Mouse (Mus musculus) limb, embryonic 12.5 days (tissue): ENCODE measurements around the gene Pate2. TPM values are rescaled to one million over a fixed set of nuclear protein-coding genes. Genes with fewer than 3 reads are reported as not detected.
A peak's percentile ranks its signal among the peaks of the same experiment; 100 is the strongest.

Source experiments
- ATAC-seq: fragments of 200-750 bp; cut with Nextera tagmentation; 2 replicates; pipeline ENCODE4 v1.8.0; 2017; ENCODE audit warnings: low read depth, moderate TSS enrichment; ENCODE audit not compliant: insufficient number of reproducible peaks, insufficient read depth, low FRiP score, low TSS enrichment
- H3K27ac ChIP-seq: fragments of 300-500 bp; sonication (generic); 2 replicates; pipeline ENCODE4 v1.5.1; 2016; ENCODE audit warnings: mild to moderate bottlenecking, moderate library complexity
- H3K27me3 ChIP-seq: fragments of 300-500 bp; sonication (generic); 2 replicates; pipeline ENCODE4 v1.6.1; 2016; ENCODE audit warnings: mild to moderate bottlenecking, moderate library complexity
- H3K36me3 ChIP-seq: fragments of 300-500 bp; sonication (generic); 2 replicates; pipeline ENCODE4 v1.6.1; 2016; ENCODE audit warnings: mild to moderate bottlenecking, moderate library complexity
- H3K4me1 ChIP-seq: fragments of 300-500 bp; sonication (generic); replicated peaks from 2 replicates; pipeline ENCODE4 v1.6.1; 2016
- H3K4me2 ChIP-seq: fragments of 300-500 bp; sonication (generic); 2 replicates; pipeline ENCODE4 v1.6.1; 2016; ENCODE audit warnings: mild to moderate bottlenecking, moderate library complexity
- H3K4me3 ChIP-seq: fragments of 300-500 bp; sonication (generic); replicated peaks from 2 replicates; pipeline ENCODE4 v1.5.1; 2016; ENCODE audit warnings: mild to moderate bottlenecking
- H3K9ac ChIP-seq: fragments of 300-500 bp; sonication (generic); replicated peaks from 2 replicates; pipeline ENCODE4 v1.6.1; 2016; ENCODE audit warnings: mild to moderate bottlenecking, moderate library complexity
- H3K9me3 ChIP-seq: fragments of 300-500 bp; sonication (generic); 2 replicates; pipeline ENCODE4 v1.6.1; 2016; ENCODE audit warnings: mild to moderate bottlenecking, moderate library complexity
- WGBS: fragments of 180-500 bp; shearing (Covaris S2); methylation state at CpG from one replicate; pipeline ENCODE4 v1.1.7; 2016; 5-methylcytosine and 5-hydroxymethylcytosine counted together
- polyA plus RNA-seq: library from polyadenylated mRNA; unstranded; fragments of >200 nt; fragmentation: Nextera tagmentation; extraction: Ambion mirVana; gene quantifications from 2 replicates; pipeline ENCODE4 v1.2.1, GENCODE M21; 2016

Pate2 gene
- polyA plus RNA-seq: 1.3 and 1.5 TPM in 2 replicates

GRCm38 (mm10) chr9:35569571-35570534, at the start of gene Pate2, which contains the start of gene Hyls1:
TSS of gene Pate2 (plus strand) at chr9:35570284.
TSS of gene Hyls1 (minus strand) at chr9:35570398.
- ATAC-seq: peak; percentile 97
- peaks cover 15% of the 10 kb centered on the region for H3K4me1 ChIP-seq
- whole genome bisulfite sequencing: under 1% methylated on average over 85 of the region's 86 CpGs
- H3K4me2 ChIP-seq: peak within 1 kb of the TSS; percentile 69
- H3K9me3 ChIP-seq: no peaks in the 10 kb centered on the region
- H3K4me3 ChIP-seq: peak within 1 kb of the TSS; percentile 70
- H3K27ac ChIP-seq: peak within 1 kb of the TSS; percentile 93
- H3K27me3 ChIP-seq: peaks cover 11% of the 10 kb centered on the region
- H3K36me3 ChIP-seq: peaks cover 34% of the 10 kb centered on the region
- H3K9ac ChIP-seq: peak within 1 kb of the TSS; percentile 76

GRCm38 (mm10) chr9:35520631-35521348, 49.3 kb upstream of the Pate2 start:
- Histone ChIP-seq H3K4me3 (no peak overlapping the region), H3K27me3 (no peaks in the 10 kb centered on the region), H3K4me1 (peaks cover 39% of the 10 kb centered on the region), H3K9ac (no peak overlapping the region), H3K4me2 (no peak overlapping the region), H3K27ac (no peak overlapping the region), H3K9me3 (no peaks in the 10 kb centered on the region), H3K36me3 (no peaks in the 10 kb centered on the region)
- no peak for ATAC-seq
- 72% methylated on average over 6 of the region's 6 CpGs for WGBS

- 57% methylated on average over 2 of the region's 2 CpGs for WGBS
- ATAC-seq: no peak
Measured at GRCm38 (mm10) chr9:35522241-35522640, 47.8 kb upstream of the Pate2 start.

GRCm38 (mm10) chr9:35522821-35523515, 47.1 kb upstream of the Pate2 start:
- H3K9ac ChIP-seq: no peak overlapping the region; the same call in 1 of the 2 replicates
- H3K27ac ChIP-seq: peak overlapping the region; percentile 80
- 79% methylated on average over 1 of the region's 1 CpGs for WGBS
- no peak overlapping the region for H3K4me3 ChIP-seq
- H3K27me3 ChIP-seq: no peaks in the 10 kb centered on the region
- no peaks in the 10 kb centered on the region for H3K36me3 ChIP-seq
- no peaks in the 10 kb centered on the region for H3K9me3 ChIP-seq
- H3K4me2 ChIP-seq: 0 out of 2 replicates have a peak overlapping the region, but pooled peaks have one; percentile 32
- peaks cover 40% of the 10 kb centered on the region for H3K4me1 ChIP-seq
- no peak for ATAC-seq

More at GRCm38 (mm10) chr9:35522241-35522640, 47.8 kb upstream of the Pate2 start:
- Histone ChIP-seq H3K4me3 (no peak overlapping the region), H3K27ac (no peak overlapping the region), H3K9ac (no peak overlapping the region), H3K27me3 (no peaks in the 10 kb centered on the region), H3K4me2 (no peak overlapping the region), H3K9me3 (no peaks in the 10 kb centered on the region), H3K4me1 (peaks cover 39% of the 10 kb centered on the region), H3K36me3 (no peaks in the 10 kb centered on the region)

- no peak overlapping the region for H3K4me3 ChIP-seq
- peaks cover 45% of the 10 kb centered on the region for H3K4me1 ChIP-seq
- no peaks in the 10 kb centered on the region for H3K27me3 ChIP-seq
- peak overlapping the region; percentile 32; the same call in 1 of the 2 replicates for H3K4me2 ChIP-seq
- 23% methylated on average over 5 of the region's 5 CpGs for WGBS
- no peak overlapping the region; the same call in 1 of the 2 replicates for H3K9ac ChIP-seq
- no peaks in the 10 kb centered on the region for H3K9me3 ChIP-seq
- H3K27ac ChIP-seq: peak overlapping the region; percentile 80
- no peaks in the 10 kb centered on the region for H3K36me3 ChIP-seq
- ATAC-seq: peak; percentile 76; the same call in 1 of the 2 replicates
Measured at GRCm38 (mm10) chr9:35523541-35523940, 46.5 kb upstream of the Pate2 start.

- H3K36me3 ChIP-seq: no peaks in the 10 kb centered on the region
- H3K9ac ChIP-seq: no peak overlapping the region
- 14% methylated on average over 7 of the region's 7 CpGs for WGBS
- no peak overlapping the region for H3K4me3 ChIP-seq
- H3K27me3 ChIP-seq: no peaks in the 10 kb centered on the region
- peak overlapping the region; percentile 32; the same call in 1 of the 2 replicates for H3K4me2 ChIP-seq
- peak overlapping the region; percentile 80 for H3K27ac ChIP-seq
- ATAC-seq: peak; percentile 78
- H3K4me1 ChIP-seq: peaks cover 50% of the 10 kb centered on the region
- H3K9me3 ChIP-seq: no peaks in the 10 kb centered on the region
Measured at GRCm38 (mm10) chr9:35523941-35524411, 46.1 kb upstream of the Pate2 start.

- H3K4me1 ChIP-seq: peaks cover 60% of the 10 kb centered on the region
Measured at GRCm38 (mm10) chr9:35529141-35529540, 40.9 kb upstream of the Pate2 start.

GRCm38 (mm10) chr9:35529796-35530195, 40.3 kb upstream of the Pate2 start:
- H3K4me3 ChIP-seq: no peak overlapping the region
- no peaks in the 10 kb centered on the region for H3K36me3 ChIP-seq
- peak overlapping the region; percentile 35 for H3K4me2 ChIP-seq

More at GRCm38 (mm10) chr9:35529141-35529540, 40.9 kb upstream of the Pate2 start:
- Histone ChIP-seq H3K9ac (no peak overlapping the region), H3K4me3 (no peak overlapping the region), H3K4me2 (no peak overlapping the region), H3K27ac (peak overlapping the region; percentile 57; the same call in 1 of the 2 replicates), H3K27me3 (no peaks in the 10 kb centered on the region), H3K36me3 (no peaks in the 10 kb centered on the region), H3K9me3 (no peaks in the 10 kb centered on the region)
- no peak for ATAC-seq
- WGBS: 15% methylated on average over 3 of the region's 3 CpGs

GRCm38 (mm10) chr9:35533266-35533665, 36.8 kb upstream of the Pate2 start:
- H3K36me3 ChIP-seq: no peaks in the 10 kb centered on the region
- H3K4me1 ChIP-seq: peaks cover 65% of the 10 kb centered on the region
- H3K27ac ChIP-seq: peak overlapping the region; percentile 50; the same call in 1 of the 2 replicates
- H3K27me3 ChIP-seq: no peaks in the 10 kb centered on the region
- H3K9ac ChIP-seq: no peak overlapping the region
- no peak overlapping the region for H3K4me2 ChIP-seq
- no peaks in the 10 kb centered on the region for H3K9me3 ChIP-seq
- H3K4me3 ChIP-seq: no peak overlapping the region
- ATAC-seq: no peak
- WGBS: 17% methylated on average over 9 of the region's 9 CpGs

More at GRCm38 (mm10) chr9:35529796-35530195, 40.3 kb upstream of the Pate2 start:
- peak overlapping the region; percentile 82 for H3K27ac ChIP-seq
- H3K4me1 ChIP-seq: peaks cover 55% of the 10 kb centered on the region
- H3K9me3 ChIP-seq: no peaks in the 10 kb centered on the region
- WGBS: 5% methylated on average over 1 of the region's 1 CpGs
- ATAC-seq: peak; percentile 57
- H3K9ac ChIP-seq: no peak overlapping the region; the same call in 1 of the 2 replicates
- no peaks in the 10 kb centered on the region for H3K27me3 ChIP-seq

- Histone ChIP-seq H3K4me2 (no peak overlapping the region), H3K9ac (no peak overlapping the region), H3K4me1 (peaks cover 52% of the 10 kb centered on the region), H3K36me3 (no peaks in the 10 kb centered on the region), H3K27me3 (no peaks in the 10 kb centered on the region), H3K27ac (peak overlapping the region; percentile 57; the same call in 1 of the 2 replicates), H3K9me3 (no peaks in the 10 kb centered on the region), H3K4me3 (no peak overlapping the region)
- WGBS: 8% methylated on average over 2 of the region's 2 CpGs
- ATAC-seq: peak; percentile 76
Measured at GRCm38 (mm10) chr9:35535110-35535509, 35.0 kb upstream of the Pate2 start.
